Mouse (Mus musculus): ENCODE measurements around the gene Gm28434.

GRCm38 (mm10) chr5:87925372-87925771 lies 43.9 kb upstream of the Gm28434 start, which contains the start of gene Csn3:
- TF ChIP-seq CTCF (IDR thresholded peaks at IDR 0.05; ENCODE audit: low read depth) (no peak), EP300 (IDR thresholded peaks at IDR 0.05; ENCODE audit: low read depth) (no peak)

Data from liver, postnatal 0 days (tissue).